Mouse (Mus musculus) liver, adult 2 months (tissue): Measurements from ENCODE around the gene Ptprd.

Source experiments
- CTCF ChIP-seq: fragments of 200-500 bp; IDR thresholded peaks from 2 replicates; pipeline ENCODE4 v1.5.1; 2011; ENCODE audit warnings: low read depth, low read length, control low read depth
- POLR2A ChIP-seq: fragments of 200-500 bp; IDR thresholded peaks from 2 replicates; pipeline ENCODE4 v1.6.1; 2011; ENCODE audit warnings: low read length, control low read depth; ENCODE audit not compliant: insufficient read depth; ENCODE audit errors: extremely low read depth

DNA sequence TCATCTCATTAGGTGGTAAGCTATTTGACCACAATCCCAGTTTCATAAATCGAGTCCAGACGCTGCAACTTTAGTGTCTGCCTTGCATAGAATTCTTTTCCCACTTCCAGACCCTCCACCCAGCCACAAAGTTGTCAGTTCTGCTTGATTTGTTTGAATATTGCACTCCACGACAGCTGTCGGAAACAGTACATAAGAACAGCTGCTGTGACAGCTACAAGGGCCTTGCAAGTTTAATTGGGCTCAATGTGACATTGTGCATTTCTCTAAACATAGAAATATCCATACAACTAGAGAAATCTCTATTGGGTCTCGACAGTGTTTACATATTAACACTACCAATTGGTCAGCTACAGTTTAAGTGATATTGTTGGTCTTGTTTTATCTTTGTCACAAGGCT is 1887.3 kb downstream of the Ptprd start:
- no peak for TF ChIP-seq POLR2A
- no peak for TF ChIP-seq CTCF
